Mouse (Mus musculus) intestine, postnatal 0 days (tissue): ENCODE measurements around the gene Cox8a. TPM values are rescaled to one million over a fixed set of nuclear protein-coding genes. Genes with fewer than 3 reads are reported as not detected.

Source experiments
- ATAC-seq: fragments of 200-750 bp; cut with Nextera tagmentation; 2 replicates; pipeline ENCODE4 v1.8.0; 2017; ENCODE audit warnings: mild to moderate bottlenecking, moderate TSS enrichment, moderate library complexity
- H3K27ac ChIP-seq: fragments of 300-500 bp; sonication (generic); 2 replicates; pipeline ENCODE4 v1.5.1; 2014; ENCODE audit warnings: mild to moderate bottlenecking, low read depth, low read length, moderate library complexity
- H3K27me3 ChIP-seq: fragments of 300-500 bp; sonication (generic); replicated peaks from 2 replicates; pipeline ENCODE4 v1.6.1; 2014; ENCODE audit warnings: low read length, mixed read lengths; ENCODE audit not compliant: control insufficient read depth, insufficient read depth
- H3K36me3 ChIP-seq: fragments of 300-500 bp; sonication (generic); 2 replicates; pipeline ENCODE4 v1.6.1; 2014; ENCODE audit warnings: mild to moderate bottlenecking, moderate library complexity; ENCODE audit not compliant: control insufficient read depth, insufficient read depth
- H3K4me1 ChIP-seq: fragments of 300-500 bp; sonication (generic); replicated peaks from 2 replicates; pipeline ENCODE4 v1.6.1; 2014; ENCODE audit warnings: antibody characterized with exemption, low read length, mixed read lengths; ENCODE audit not compliant: control insufficient read depth, insufficient read depth
- H3K4me2 ChIP-seq: fragments of 300-500 bp; sonication (generic); replicated peaks from 2 replicates; pipeline ENCODE4 v1.6.1; 2014; ENCODE audit warnings: low read depth, mild to moderate bottlenecking, moderate library complexity
- H3K4me3 ChIP-seq: fragments of 300-500 bp; sonication (generic); 2 replicates; pipeline ENCODE4 v1.5.1; 2014; ENCODE audit warnings: low read depth, low read length
- H3K9ac ChIP-seq: fragments of 300-500 bp; sonication (generic); 2 replicates; pipeline ENCODE4 v1.6.1; 2014; ENCODE audit warnings: mild to moderate bottlenecking, low read depth, low read length
- H3K9me3 ChIP-seq: fragments of 300-500 bp; sonication (generic); 2 replicates; pipeline ENCODE4 v1.6.1; 2016; ENCODE audit warnings: mixed run types; ENCODE audit not compliant: control insufficient read depth
- CTCF ChIP-seq: sonication (generic); IDR thresholded peaks from 2 replicates; pipeline ENCODE4 v1.5.1; 2016; ENCODE audit warnings: low read depth, mild to moderate bottlenecking, control low read depth, antibody characterized with exemption, moderate library complexity
- WGBS: fragments of 180-500 bp; shearing (Covaris S2); extraction: QIAGEN DNeasy Blood & Tissue Kit; methylation state at CpG from one replicate; pipeline ENCODE4 v1.1.7; 2014; 5-methylcytosine and 5-hydroxymethylcytosine counted together
- polyA plus RNA-seq: library from polyadenylated mRNA; unstranded; fragments of >200 nt; fragmentation: Nextera tagmentation; extraction: Ambion mirVana; gene quantifications from 2 replicates; pipeline ENCODE4 v1.2.1, GENCODE M21; 2015

Gene Cox8a
- polyA plus RNA-seq, 1 experiment from 2014 or later: 2,194 TPM

GRCm38 (mm10) chr19:7262592-7262991 lies 45.2 kb upstream of the Cox8a start:
- H3K9ac ChIP-seq: no peak overlapping the region
- TF ChIP-seq CTCF: no peak
- peaks cover 5% of the 10 kb centered on the region for H3K4me1 ChIP-seq
- no peaks in the 10 kb centered on the region for H3K36me3 ChIP-seq
- no peaks in the 10 kb centered on the region for H3K9me3 ChIP-seq
- no peak overlapping the region for H3K27ac ChIP-seq
- no peaks in the 10 kb centered on the region for H3K27me3 ChIP-seq
- 91% methylated on average over 1 of the region's 1 CpGs for WGBS
- no peak for ATAC-seq
- H3K4me2 ChIP-seq: no peak overlapping the region
- H3K4me3 ChIP-seq: no peak overlapping the region

- H3K4me1 ChIP-seq: peaks cover 3% of the 10 kb centered on the region; the same call in 1 of the 2 replicates
- TF ChIP-seq CTCF: no peak
- ATAC-seq: no peak
- H3K9ac ChIP-seq: no peak overlapping the region
- no peaks in the 10 kb centered on the region for H3K27me3 ChIP-seq
- no peak overlapping the region for H3K4me3 ChIP-seq
- no peaks in the 10 kb centered on the region for H3K36me3 ChIP-seq
- WGBS: 93% methylated on average over 3 of the region's 3 CpGs
- no peak overlapping the region for H3K27ac ChIP-seq
- H3K4me2 ChIP-seq: no peak overlapping the region
- H3K9me3 ChIP-seq: no peaks in the 10 kb centered on the region
Observed at GRCm38 (mm10) chr19:7261964-7262363, 44.5 kb upstream of the Cox8a start.

GRCm38 (mm10) chr19:7261476-7261875 lies 44.1 kb upstream of the Cox8a start:
- Histone ChIP-seq H3K27me3 (no peaks in the 10 kb centered on the region), H3K27ac (no peak overlapping the region), H3K4me1 (no peaks in the 10 kb centered on the region; the same call in 1 of the 2 replicates), H3K4me3 (no peak overlapping the region), H3K9me3 (no peaks in the 10 kb centered on the region), H3K4me2 (no peak overlapping the region), H3K36me3 (no peaks in the 10 kb centered on the region), H3K9ac (no peak overlapping the region)
- 94% methylated on average over 1 of the region's 1 CpGs for WGBS
- no peak for TF ChIP-seq CTCF
- ATAC-seq: no peak

GRCm38 (mm10) chr19:7257881-7258280 lies 40.5 kb upstream of the Cox8a start:
- no peak for TF ChIP-seq CTCF
- H3K4me3 ChIP-seq: no peak overlapping the region
- H3K9ac ChIP-seq: no peak overlapping the region
- 57% methylated on average over 5 of the region's 5 CpGs for WGBS
- no peak overlapping the region for H3K4me2 ChIP-seq
- no peak for ATAC-seq
- no peaks in the 10 kb centered on the region for H3K27me3 ChIP-seq
- H3K36me3 ChIP-seq: no peaks in the 10 kb centered on the region
- no peaks in the 10 kb centered on the region for H3K4me1 ChIP-seq
- H3K27ac ChIP-seq: no peak overlapping the region
- no peaks in the 10 kb centered on the region for H3K9me3 ChIP-seq

GRCm38 (mm10) chr19:7246021-7246420 lies 28.6 kb upstream of the Cox8a start:
- peak; percentile 24; the same call in 1 of the 2 replicates for ATAC-seq
- H3K4me2 ChIP-seq: no peak overlapping the region
- no peak overlapping the region for H3K27ac ChIP-seq
- no peaks in the 10 kb centered on the region for H3K4me1 ChIP-seq
- H3K4me3 ChIP-seq: no peak overlapping the region
- no peak overlapping the region for H3K9ac ChIP-seq
- no peaks in the 10 kb centered on the region for H3K27me3 ChIP-seq
- WGBS: 67% methylated on average over 3 of the region's 3 CpGs
- TF ChIP-seq CTCF: no peak
- no peaks in the 10 kb centered on the region for H3K9me3 ChIP-seq
- no peaks in the 10 kb centered on the region for H3K36me3 ChIP-seq

- 1% methylated on average over 78 of the region's 80 CpGs for WGBS
- peak within 1 kb of the TSS; percentile 79 for H3K9ac ChIP-seq
- peak within 1 kb of the TSS; percentile 77 for H3K27ac ChIP-seq
- no peaks in the 10 kb centered on the region for H3K9me3 ChIP-seq
- peak within 1 kb of the TSS; percentile 85 for H3K4me3 ChIP-seq
- TF ChIP-seq CTCF: no peak
- no peaks in the 10 kb centered on the region for H3K27me3 ChIP-seq
- peaks cover 13% of the 10 kb centered on the region for H3K36me3 ChIP-seq
- peak within 1 kb of the TSS; percentile 99 for H3K4me2 ChIP-seq
- ATAC-seq: peak; percentile 97
- H3K4me1 ChIP-seq: no peaks in the 10 kb centered on the region
Observed at GRCm38 (mm10) chr19:7240782-7241690, 23.6 kb upstream of the Cox8a start, which contains the start of gene Naa40. Gene Naa40 (minus strand): TSS chr19:7241183.
